Mouse (Mus musculus) forebrain, postnatal 0 days (tissue): ENCODE data around the gene AU040320. TPM values are rescaled to one million over a fixed set of nuclear protein-coding genes. Genes with fewer than 3 reads are reported as not detected.

Experiments
- ATAC-seq: fragments of 200-750 bp; cut with Nextera tagmentation; 2 replicates; pipeline ENCODE4 v1.8.0; 2017; ENCODE audit warnings: mild to moderate bottlenecking, moderate library complexity
- DNase-seq: peaks from one replicate; pipeline ENCODE4 v3.0.0-alpha.2; 2015
- H3K27ac ChIP-seq: fragments of 300-500 bp; sonication (generic); 2 replicates; pipeline ENCODE4 v1.5.1; 2014; ENCODE audit warnings: low read depth, mild to moderate bottlenecking, antibody characterized with exemption, low read length, moderate library complexity, mixed read lengths
- H3K27me3 ChIP-seq: fragments of 300-500 bp; sonication (generic); 2 replicates; pipeline ENCODE4 v1.6.1; 2014; ENCODE audit warnings: mild to moderate bottlenecking, low read length, mixed read lengths; ENCODE audit not compliant: insufficient read depth
- H3K36me3 ChIP-seq: fragments of 300-500 bp; sonication (generic); 2 replicates; pipeline ENCODE4 v1.6.1; 2014; ENCODE audit warnings: mild to moderate bottlenecking, moderate library complexity; ENCODE audit not compliant: insufficient read depth
- H3K4me1 ChIP-seq: fragments of 300-500 bp; sonication (generic); 2 replicates; pipeline ENCODE4 v1.6.1; 2014; ENCODE audit warnings: antibody characterized with exemption; ENCODE audit not compliant: insufficient read depth
- H3K4me2 ChIP-seq: fragments of 300-500 bp; sonication (generic); 2 replicates; pipeline ENCODE4 v1.6.1; 2014; ENCODE audit warnings: low read depth, mild to moderate bottlenecking, moderate library complexity
- H3K4me3 ChIP-seq: fragments of 300-500 bp; sonication (generic); 2 replicates; pipeline ENCODE4 v1.5.1; 2014; ENCODE audit warnings: low read depth, low read length, mixed read lengths
- H3K9ac ChIP-seq: fragments of 300-500 bp; sonication (generic); 2 replicates; pipeline ENCODE4 v1.6.1; 2014; ENCODE audit warnings: mild to moderate bottlenecking
- H3K9me3 ChIP-seq: fragments of 300-500 bp; sonication (generic); 2 replicates; pipeline ENCODE4 v1.6.1; 2016; ENCODE audit warnings: low read length
- CTCF ChIP-seq: sonication (generic); IDR thresholded peaks from 2 replicates; pipeline ENCODE4 v1.5.1; 2016; ENCODE audit warnings: antibody characterized with exemption, control low read depth, low read depth
- WGBS: fragments of 180-500 bp; shearing (Covaris S2); extraction: QIAGEN DNeasy Blood & Tissue Kit; methylation state at CpG from one replicate; pipeline ENCODE4 v1.1.7; 2014; 5-methylcytosine and 5-hydroxymethylcytosine counted together
- polyA plus RNA-seq: library from polyadenylated mRNA; unstranded; fragments of >200 nt; fragmentation: Nextera tagmentation; extraction: Ambion mirVana; gene quantifications from 2 replicates; pipeline ENCODE4 v1.2.1, GENCODE M21; 2015
- total RNA-seq: library from RNA; depleted of rRNA; stranded (reverse); fragments of >200 nt; gene quantifications from 2 replicates; pipeline ENCODE4 v1.2.3, GENCODE M21; 2014

AU040320 gene
- total and polyA plus RNA-seq, 2 experiments from 2014 or later: 33.5 to 35.7 TPM

- H3K4me3 ChIP-seq: no peak overlapping the region
- no peak for TF ChIP-seq CTCF
- DNase-seq (no peak), ATAC-seq (no peak)
- no peaks in the 10 kb centered on the region for H3K27me3 ChIP-seq
- no peaks in the 10 kb centered on the region for H3K9me3 ChIP-seq
- no peak overlapping the region for H3K4me2 ChIP-seq
- 53% methylated on average over 3 of the region's 3 CpGs for WGBS
- peaks cover 61% of the 10 kb centered on the region for H3K36me3 ChIP-seq
- no peaks in the 10 kb centered on the region for H3K4me1 ChIP-seq
- H3K27ac ChIP-seq: no peak overlapping the region
- H3K9ac ChIP-seq: no peak overlapping the region
These were observed 89.6 kb downstream of the AU040320 start for GRCm38 (mm10) chr4:126842911-126843310.

DNA sequence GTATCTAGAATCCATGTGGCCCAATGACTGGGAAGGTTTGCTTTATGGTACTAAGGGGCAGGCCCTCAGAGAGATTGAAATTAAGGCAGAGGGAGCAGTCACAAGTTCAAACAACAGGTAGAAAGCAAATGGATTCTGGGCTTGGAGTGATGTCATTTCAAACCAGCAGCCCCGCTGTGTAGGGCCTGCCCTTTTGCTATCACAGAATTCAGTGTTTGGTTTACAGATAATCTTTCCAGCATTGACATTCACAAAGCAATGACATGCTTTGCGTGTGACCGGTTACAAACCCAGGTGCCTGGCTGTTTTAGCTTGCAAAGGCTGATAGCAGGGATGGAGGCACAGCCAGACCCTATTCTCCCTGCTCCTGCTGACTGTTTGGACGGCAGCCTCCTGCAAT is 92.3 kb downstream of the AU040320 start:
- Histone ChIP-seq H3K4me2 (no peak overlapping the region), H3K4me1 (no peaks in the 10 kb centered on the region), H3K27ac (no peak overlapping the region), H3K9me3 (no peaks in the 10 kb centered on the region), H3K36me3 (peaks cover 61% of the 10 kb centered on the region), H3K9ac (no peak overlapping the region), H3K4me3 (no peak overlapping the region), H3K27me3 (no peaks in the 10 kb centered on the region)
- WGBS: 69% methylated on average over 4 of the region's 4 CpGs
- ATAC-seq: no peak
- no peak for DNase-seq
- no peak for TF ChIP-seq CTCF

GRCm38 (mm10) chr4:126846971-126847370 is 93.6 kb downstream of the AU040320 start:
- H3K36me3 ChIP-seq: peaks cover 59% of the 10 kb centered on the region
- H3K27me3 ChIP-seq: no peaks in the 10 kb centered on the region
- H3K9me3 ChIP-seq: no peaks in the 10 kb centered on the region
- ATAC-seq (no peak), DNase-seq (no peak)
- WGBS: 66% methylated on average over 7 of the region's 7 CpGs
- H3K4me1 ChIP-seq: no peaks in the 10 kb centered on the region
- no peak for TF ChIP-seq CTCF
- H3K4me3 ChIP-seq: no peak overlapping the region
- H3K9ac ChIP-seq: no peak overlapping the region
- no peak overlapping the region for H3K4me2 ChIP-seq
- H3K27ac ChIP-seq: no peak overlapping the region

- no peaks in the 10 kb centered on the region for H3K27me3 ChIP-seq
- H3K4me2 ChIP-seq: no peak overlapping the region
- no peak for ATAC-seq
- no peak overlapping the region for H3K9ac ChIP-seq
- no peak overlapping the region for H3K27ac ChIP-seq
- H3K9me3 ChIP-seq: no peaks in the 10 kb centered on the region
- no peak for DNase-seq
- TF ChIP-seq CTCF: no peak
- 88% methylated on average over 7 of the region's 7 CpGs for WGBS
- H3K4me1 ChIP-seq: no peaks in the 10 kb centered on the region
- H3K4me3 ChIP-seq: no peak overlapping the region
- peaks cover 56% of the 10 kb centered on the region for H3K36me3 ChIP-seq
These were observed 96.9 kb downstream of the AU040320 start for GRCm38 (mm10) chr4:126850019-126850777.

DNA sequence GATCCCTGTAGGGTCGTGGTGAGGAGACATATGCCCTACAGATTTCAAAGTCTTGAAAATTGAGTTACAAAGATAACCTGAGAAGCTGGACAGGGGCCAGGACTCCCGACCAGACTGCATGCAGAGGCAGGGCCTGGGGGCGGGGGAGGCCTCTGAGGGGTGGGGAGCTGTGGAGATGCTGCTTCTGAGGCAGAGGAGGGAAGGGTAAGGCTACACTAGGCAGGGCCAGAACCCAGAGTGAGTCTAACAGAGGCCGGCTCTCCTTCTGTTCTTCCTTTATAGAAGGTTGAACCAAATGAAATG is 97.4 kb downstream of the AU040320 start:
- no peak overlapping the region for H3K9ac ChIP-seq
- TF ChIP-seq CTCF: no peak
- H3K4me3 ChIP-seq: no peak overlapping the region
- H3K4me2 ChIP-seq: no peak overlapping the region
- no peaks in the 10 kb centered on the region for H3K4me1 ChIP-seq
- no peaks in the 10 kb centered on the region for H3K27me3 ChIP-seq
- 71% methylated on average over 4 of the region's 4 CpGs for WGBS
- DNase-seq (no peak), ATAC-seq (no peak)
- H3K9me3 ChIP-seq: no peaks in the 10 kb centered on the region
- no peak overlapping the region for H3K27ac ChIP-seq
- peaks cover 51% of the 10 kb centered on the region for H3K36me3 ChIP-seq

GRCm38 (mm10) chr4:126852971-126853370 is 99.6 kb downstream of the AU040320 start:
- Histone ChIP-seq H3K27me3 (no peaks in the 10 kb centered on the region), H3K9ac (no peak overlapping the region), H3K36me3 (peaks cover 32% of the 10 kb centered on the region), H3K4me1 (no peaks in the 10 kb centered on the region), H3K9me3 (no peaks in the 10 kb centered on the region), H3K4me2 (no peak overlapping the region), H3K27ac (no peak overlapping the region), H3K4me3 (no peak overlapping the region)
- no peak for TF ChIP-seq CTCF
- DNase-seq (no peak), ATAC-seq (no peak)
- WGBS: 71% methylated on average over 11 of the region's 11 CpGs

- Histone ChIP-seq H3K4me1 (no peaks in the 10 kb centered on the region), H3K4me3 (no peak overlapping the region), H3K9me3 (no peaks in the 10 kb centered on the region), H3K36me3 (peaks cover 34% of the 10 kb centered on the region), H3K9ac (no peak overlapping the region), H3K4me2 (no peak overlapping the region), H3K27ac (no peak overlapping the region), H3K27me3 (no peaks in the 10 kb centered on the region)
- TF ChIP-seq CTCF: no peak
- 88% methylated on average over 9 of the region's 9 CpGs for WGBS
- DNase-seq: no peak
- no peak for ATAC-seq
These were observed 107.1 kb downstream of the AU040320 start for GRCm38 (mm10) chr4:126860268-126860986.
